Mouse (Mus musculus) adrenal gland, postnatal 25 days (tissue): ENCODE results near the gene Pitpnb. TPM values are rescaled to one million over a fixed set of nuclear protein-coding genes. Genes with fewer than 3 reads are reported as not detected.

Experiments
- DNase-seq: peaks from one replicate; pipeline ENCODE4 v3.0.0; 2021; ENCODE audit warnings: mixed read lengths
- total RNA-seq: library from RNA; stranded (reverse); gene quantifications from 2 replicates; pipeline ENCODE4 v1.2.3, GENCODE M21; 2021

The Pitpnb gene
- total RNA-seq, 1 experiment from 2014 or later = 72.4 TPM

- no peak for DNase-seq
These were observed 91.7 kb downstream of the Pitpnb start for GRCm38 (mm10) chr5:111422058-111422800.

DNA sequence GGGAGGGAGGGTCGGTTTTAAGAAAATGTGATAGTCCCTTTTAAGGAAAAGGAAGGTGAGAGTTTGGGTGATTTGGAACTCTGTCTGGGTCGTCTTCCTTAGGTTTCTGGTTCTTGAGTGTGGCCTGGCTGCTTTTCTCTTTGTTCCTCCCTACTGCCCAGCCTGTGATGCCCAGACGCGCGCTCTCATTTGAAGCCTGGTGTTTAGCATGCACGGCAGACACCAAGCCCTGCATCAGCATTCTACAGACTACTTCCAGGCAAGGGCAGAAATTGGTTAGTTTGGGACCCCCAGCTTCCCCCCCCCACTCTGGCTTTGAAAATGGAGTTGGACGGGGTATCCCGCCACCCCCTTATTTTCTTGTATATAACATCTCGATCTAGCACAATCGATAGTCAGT is 92.4 kb downstream of the Pitpnb start:
- no peak for DNase-seq

DNA sequence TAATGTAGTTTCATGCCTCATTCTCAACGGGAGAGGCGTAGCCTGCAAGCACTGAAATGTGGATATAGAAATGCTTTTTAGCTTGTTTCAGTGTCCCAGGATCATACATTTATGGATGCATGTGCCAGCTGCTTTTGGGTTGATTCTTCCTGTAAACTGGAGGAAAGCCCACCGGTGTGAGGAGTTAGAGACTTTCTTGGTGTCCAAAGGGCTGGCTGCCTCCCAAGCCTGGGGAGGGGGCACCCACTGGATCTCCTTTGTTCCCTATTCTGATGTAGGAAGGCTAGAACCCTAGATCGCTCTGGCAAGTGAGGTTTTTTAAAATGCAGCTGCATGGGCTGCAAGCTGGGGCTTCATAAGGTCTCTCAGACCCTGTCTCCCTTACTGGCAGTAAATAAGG is 93.1 kb downstream of the Pitpnb start:
- no peak for DNase-seq

GRCm38 (mm10) chr5:111425813-111426212 is 95.2 kb downstream of the Pitpnb start:
- no peak for DNase-seq

GRCm38 (mm10) chr5:111426249-111426648 is 95.7 kb downstream of the Pitpnb start:
- no peak for DNase-seq

- no peak for DNase-seq
These were observed 98.3 kb downstream of the Pitpnb start for GRCm38 (mm10) chr5:111428882-111429281.

DNA sequence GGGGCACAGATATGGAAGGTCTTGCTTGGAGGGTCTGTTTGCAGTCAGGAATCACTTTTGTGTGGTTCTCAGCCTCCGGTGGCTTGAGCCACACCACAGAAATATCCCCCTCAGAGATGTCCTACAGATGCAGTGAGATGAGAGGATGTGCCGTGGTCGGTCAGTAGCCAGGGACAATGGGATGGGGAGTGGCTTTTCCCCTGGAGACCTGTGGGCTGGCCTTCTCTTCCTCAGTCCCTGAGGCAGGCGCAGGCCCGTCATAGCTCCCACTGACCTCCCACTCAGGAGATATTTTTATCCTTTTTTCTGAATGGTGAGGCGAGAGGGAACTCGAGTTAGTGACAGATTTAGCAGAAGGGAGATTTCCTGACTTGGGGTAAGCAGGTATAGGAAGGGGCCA is 99.2 kb downstream of the Pitpnb start:
- DNase-seq = no peak

- DNase-seq = no peak
These were observed 100.6 kb downstream of the Pitpnb start for GRCm38 (mm10) chr5:111431007-111431730.

- no peak for DNase-seq
These were observed 102.3 kb downstream of the Pitpnb start for GRCm38 (mm10) chr5:111432842-111433241.

DNA sequence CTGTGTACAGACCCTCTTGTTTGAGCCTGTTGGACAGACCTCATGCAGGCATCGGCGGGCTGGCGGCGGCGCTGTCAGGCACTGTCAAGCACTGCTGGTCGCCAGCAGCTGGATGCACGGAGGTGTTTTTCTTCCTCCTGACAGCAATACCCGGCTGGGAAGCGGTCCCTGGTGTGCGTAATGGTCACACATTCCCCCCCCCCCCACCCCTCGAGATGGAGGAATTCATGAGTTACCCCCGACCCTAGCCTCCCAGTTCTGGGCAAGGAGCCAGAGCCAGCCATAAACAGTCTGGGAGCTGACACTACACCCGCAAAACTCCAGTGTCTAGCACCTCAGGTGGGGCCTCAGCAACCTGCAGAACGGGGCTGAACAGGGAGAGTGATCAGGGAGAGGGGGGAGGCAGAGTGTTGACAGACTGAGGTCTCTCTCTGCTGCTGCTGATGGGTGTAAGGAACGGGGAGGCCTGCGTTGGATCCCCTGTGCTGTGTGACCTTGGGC is 103.8 kb downstream of the Pitpnb start:
- DNase-seq = no peak

GRCm38 (mm10) chr5:111436260-111436659 is 105.7 kb downstream of the Pitpnb start:
- no peak for DNase-seq

- no peak for DNase-seq
These were observed 106.6 kb downstream of the Pitpnb start for GRCm38 (mm10) chr5:111437205-111437604.

Other genes with a start within 250 kb of the Pitpnb start
- 2.3 and 4.9 TPM in 2 replicates for gene Mn1, start 86.6 kb downstream of the Pitpnb start, total RNA-seq